Mouse (Mus musculus): ENCODE data around the gene Frzb.

GRCm38 (mm10) chr2:80430357-80431053, 16.9 kb downstream of the Frzb start:
- TF ChIP-seq POLR2A (IDR thresholded peaks at IDR 0.05; ENCODE audit: borderline replicate concordance, low read depth, low read length) (no peak), CTCF (IDR thresholded peaks at IDR 0.05; ENCODE audit: low read depth, low read length) (no peak)

All from bone marrow macrophage, adult 2 months (primary cell).